Mouse (Mus musculus): Measurements from ENCODE around the gene Trpm8. TPM values are rescaled to one million over a fixed set of nuclear protein-coding genes. Genes with fewer than 3 reads are reported as not detected.

Gene Trpm8
- not detected in 2 replicates for polyA plus RNA-seq (2015; fragmentation: Nextera tagmentation; extraction: Ambion mirVana)

DNA sequence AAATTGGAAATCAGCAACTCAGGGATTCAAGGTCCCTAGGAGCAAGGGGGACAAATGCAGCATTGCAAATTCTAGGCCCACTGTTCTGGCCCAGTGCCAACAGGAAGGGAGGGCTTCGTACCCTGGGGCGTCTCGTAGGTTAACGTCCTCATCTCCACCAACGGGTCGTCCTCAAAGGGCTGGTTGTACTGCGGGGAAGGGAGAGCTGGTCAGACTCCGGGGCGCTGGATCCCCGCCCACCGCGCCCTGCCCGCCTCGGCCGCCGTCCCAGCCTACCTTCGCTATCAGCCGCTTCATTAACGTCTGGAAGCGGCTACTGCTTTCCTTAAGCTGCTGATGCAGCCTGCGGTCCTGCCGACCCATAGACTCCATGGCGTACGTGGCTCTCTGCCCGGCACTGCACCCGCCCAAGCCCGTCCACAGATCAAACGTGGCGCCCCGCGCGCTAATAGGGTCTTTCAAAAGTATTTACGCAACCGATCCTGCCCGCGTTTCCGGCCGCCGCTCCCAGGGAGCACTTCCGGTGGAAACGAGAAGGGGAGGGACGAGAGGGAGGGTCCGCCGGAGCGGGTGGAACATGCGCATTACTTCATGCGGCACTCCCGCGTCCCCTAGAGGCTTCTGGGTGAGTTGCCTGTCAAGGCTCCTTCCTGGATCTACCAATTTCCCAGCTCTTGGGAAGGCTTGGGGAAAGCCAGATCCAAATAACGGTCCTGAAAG is at the start of gene Trpm8, which contains the start of gene Hjurp:
Gene Trpm8, plus strand, starts transcription at position 564 of the 720 bp plus-strand sequence.
Gene Hjurp, minus strand, starts transcription at position 536 of the 720 bp plus-strand sequence.

DNA sequence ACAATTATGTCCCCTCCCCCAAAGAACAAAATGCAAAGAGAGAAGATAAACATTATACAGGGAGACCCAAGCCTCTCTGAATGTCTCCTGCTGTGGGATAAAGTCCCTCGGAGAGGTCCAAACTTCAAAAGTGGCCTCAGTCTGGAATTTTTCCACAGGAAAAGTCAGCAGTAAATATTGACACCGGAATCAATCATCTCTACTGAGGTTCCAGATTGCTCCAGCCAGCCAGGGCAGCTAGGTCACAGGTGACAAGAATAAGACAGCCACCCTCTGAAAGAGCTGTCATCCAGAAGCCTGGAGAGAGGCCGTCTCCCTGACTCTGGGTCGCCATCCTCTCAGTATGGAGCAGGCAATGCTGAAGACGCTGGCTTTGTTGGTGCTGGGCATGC is 129.3 kb downstream of the Trpm8 start, which contains the start of gene Spp2:
Gene Spp2, plus strand, starts transcription at position 155 of the 392 bp plus-strand sequence.

Other genes starting within 250 kb of the Trpm8 start
- gene Ugt1a10, start 222.3 kb upstream of the Trpm8 start, polyA plus RNA-seq (2015; fragmentation: Nextera tagmentation; extraction: Ambion mirVana): not detected in 2 replicates
- gene Ugt1a9, start 206.9 kb upstream of the Trpm8 start, polyA plus RNA-seq (2015; fragmentation: Nextera tagmentation; extraction: Ambion mirVana): 0.55 TPM in 1 of 2 replicates, not detected in the other
- not detected in 2 replicates for gene Ugt1a8, start 189.8 kb upstream of the Trpm8 start, polyA plus RNA-seq (2015; fragmentation: Nextera tagmentation; extraction: Ambion mirVana)
- 5.8 and 6.3 TPM in 2 replicates for gene Ugt1a7c, start 182.6 kb upstream of the Trpm8 start, polyA plus RNA-seq (2015; fragmentation: Nextera tagmentation; extraction: Ambion mirVana)
- gene Ugt1a6b, start 174.4 kb upstream of the Trpm8 start, polyA plus RNA-seq (2015; fragmentation: Nextera tagmentation; extraction: Ambion mirVana): 0.84 and 1.2 TPM in 2 replicates
- 6.8 and 7.1 TPM in 2 replicates for gene Ugt1a6a, start 142.9 kb upstream of the Trpm8 start, polyA plus RNA-seq (2015; fragmentation: Nextera tagmentation; extraction: Ambion mirVana)
- 0.06 TPM in 1 of 2 replicates, not detected in the other for gene Ugt1a5, start 111.6 kb upstream of the Trpm8 start, polyA plus RNA-seq (2015; fragmentation: Nextera tagmentation; extraction: Ambion mirVana)
- gene Ugt1a2, start 77.1 kb upstream of the Trpm8 start, polyA plus RNA-seq (2015; fragmentation: Nextera tagmentation; extraction: Ambion mirVana): 0.38 and 0.66 TPM in 2 replicates
- 7.8 TPM in 2 replicates for gene Dnajb3, start 71.9 kb upstream of the Trpm8 start, polyA plus RNA-seq (2015; fragmentation: Nextera tagmentation; extraction: Ambion mirVana)
- gene Ugt1a1, start 65.7 kb upstream of the Trpm8 start, polyA plus RNA-seq (2015; fragmentation: Nextera tagmentation; extraction: Ambion mirVana): 8.8 and 15.0 TPM in 2 replicates
- gene Mroh2a, start 50.7 kb upstream of the Trpm8 start, polyA plus RNA-seq (2015; fragmentation: Nextera tagmentation; extraction: Ambion mirVana): 0.44 and 0.55 TPM in 2 replicates
- 24.5 and 37.8 TPM in 2 replicates for gene Hjurp, start within 50 bp of the Trpm8 start, polyA plus RNA-seq (2015; fragmentation: Nextera tagmentation; extraction: Ambion mirVana)
- 19.0 and 26.4 TPM in 2 replicates for gene Spp2, start 129.3 kb downstream of the Trpm8 start, polyA plus RNA-seq (2015; fragmentation: Nextera tagmentation; extraction: Ambion mirVana)
- gene Glrp1, start 232.4 kb downstream of the Trpm8 start, polyA plus RNA-seq (2015; fragmentation: Nextera tagmentation; extraction: Ambion mirVana): 0.08 TPM in 1 of 2 replicates, not detected in the other

Measured in adrenal gland, postnatal 0 days (tissue).